Mouse (Mus musculus): ENCODE results near the gene Olfr1366. TPM values are rescaled to one million over a fixed set of nuclear protein-coding genes. Genes with fewer than 3 reads are reported as not detected.
"Not testable (repeated sequence)": the region's sequence is repeated elsewhere in the genome, so short reads cannot be mapped to it uniquely, and the experiment has no call there.

Olfr1366 gene
- polyA plus RNA-seq, 1 experiment from 2014 or later = 0.15 TPM

DNA sequence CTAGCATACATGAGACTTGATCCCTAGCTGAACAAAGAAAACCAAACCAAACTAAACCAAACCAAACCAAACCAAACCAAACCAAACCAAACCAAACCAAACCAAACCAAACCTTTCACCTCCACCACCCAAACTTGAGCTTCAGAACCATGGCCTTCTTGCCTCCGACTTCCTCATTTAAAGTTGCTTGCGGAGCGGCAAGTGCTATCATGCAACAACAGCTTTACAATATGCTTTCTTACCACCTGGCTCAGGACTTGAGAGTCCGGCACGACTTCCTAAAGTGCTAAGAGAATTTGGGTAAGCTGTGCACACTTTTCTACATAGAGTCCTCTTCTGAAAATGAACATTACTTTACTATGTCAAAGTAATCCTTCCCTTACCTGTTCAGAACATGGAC, 40.3 kb downstream of the Olfr1366 start:
- Histone ChIP-seq H3K27ac (ENCODE audit: low read length) (no peak overlapping the region), H3K4me2 (ENCODE audit: low read length) (no peak overlapping the region), H3K9ac (ENCODE audit: low read depth, low read length) (no peak overlapping the region), H3K4me1 (ENCODE audit: control insufficient read depth, insufficient read depth, low read length) (peaks cover 5% of the 10 kb centered on the region), H3K9me3 (replicated peaks; ENCODE audit: control insufficient read depth, low read length, poor library complexity, severe bottlenecking) (no peaks in the 10 kb centered on the region), H3K27me3 (ENCODE audit: control insufficient read depth, insufficient read depth, low read depth, low read length) (no peaks in the 10 kb centered on the region; the same call in 1 of the 2 replicates), H3K4me3 (ENCODE audit: low read depth, low read length) (no peak overlapping the region), H3K36me3 (ENCODE audit: control insufficient read depth, insufficient read depth, low read length) (no peaks in the 10 kb centered on the region)
- WGBS = 89% methylated on average over 5 of the region's 5 CpGs
- ATAC-seq = no peak

DNA sequence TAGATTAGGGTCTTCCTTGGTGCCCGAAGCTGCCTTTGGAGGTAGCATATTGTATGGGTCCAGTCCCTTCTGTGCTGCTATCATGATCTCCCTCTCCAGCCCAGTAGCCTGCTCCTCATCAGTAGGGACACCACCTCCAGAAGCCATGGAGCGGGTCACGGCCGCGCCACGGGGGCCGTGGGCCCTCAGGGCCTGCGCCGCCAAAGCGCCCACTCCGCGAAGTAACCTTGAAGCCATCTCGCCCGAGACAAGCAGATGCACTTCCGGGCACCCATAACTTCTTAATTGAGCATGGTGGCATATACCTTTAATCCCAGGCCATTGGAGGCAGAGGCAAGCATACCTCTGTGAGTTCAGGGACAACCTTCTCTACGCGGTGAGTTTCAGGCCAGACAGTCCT, 41.4 kb downstream of the Olfr1366 start, which contains the start of gene Gm11273:
Gm11273 (minus strand) TSS at position 237 of the 400 bp plus-strand sequence.
- not testable (repeated sequence) for H3K9me3 ChIP-seq (replicated peaks; ENCODE audit: control insufficient read depth, low read length, poor library complexity, severe bottlenecking); ATAC-seq
- 93% methylated on average over 17 of the region's 17 CpGs for WGBS

DNA sequence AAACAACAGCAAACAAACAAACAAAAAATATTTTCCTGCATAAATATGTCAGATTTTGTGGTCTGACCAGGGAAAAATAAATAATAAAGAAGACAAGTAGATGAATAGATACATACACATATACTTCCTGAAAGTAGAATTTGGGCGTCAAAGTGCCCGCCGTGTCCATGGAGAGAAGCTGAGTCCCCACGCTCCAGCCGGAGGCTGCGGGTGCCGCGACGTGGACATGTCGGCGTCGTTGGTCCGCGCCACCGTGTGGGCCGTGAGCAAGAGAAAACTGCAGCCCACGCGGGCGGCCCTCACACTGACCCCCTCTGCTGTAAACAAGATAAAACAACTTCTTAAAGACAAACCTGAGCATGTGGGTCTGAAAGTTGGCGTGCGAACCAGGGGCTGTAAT, 47.5 kb downstream of the Olfr1366 start, which contains the start of gene AK157302:
AK157302 (plus strand) TSS at position 144 of the 400 bp plus-strand sequence.
- 97% methylated on average over 18 of the region's 21 CpGs for WGBS
- Histone ChIP-seq H3K9me3 (replicated peaks; ENCODE audit: control insufficient read depth, low read length, poor library complexity, severe bottlenecking) (no peaks in the 10 kb centered on the region), H3K4me2 (ENCODE audit: low read length) (no peak within 1 kb of the TSS), H3K36me3 (ENCODE audit: control insufficient read depth, insufficient read depth, low read length) (no peaks in the 10 kb centered on the region), H3K4me3 (ENCODE audit: low read depth, low read length) (no peak within 1 kb of the TSS), H3K9ac (ENCODE audit: low read depth, low read length) (no peak within 1 kb of the TSS), H3K27me3 (ENCODE audit: control insufficient read depth, insufficient read depth, low read depth, low read length) (no peaks in the 10 kb centered on the region), H3K4me1 (ENCODE audit: control insufficient read depth, insufficient read depth, low read length) (no peaks in the 10 kb centered on the region), H3K27ac (ENCODE audit: low read length) (no peak within 1 kb of the TSS)
- no peak for ATAC-seq

More for the DNA sequence above, 41.4 kb downstream of the Olfr1366 start, which contains the start of gene Gm11273:
- H3K27me3 ChIP-seq (ENCODE audit: control insufficient read depth, insufficient read depth, low read depth, low read length); H3K4me2 ChIP-seq (ENCODE audit: low read length); H3K4me1 ChIP-seq (ENCODE audit: control insufficient read depth, insufficient read depth, low read length); H3K9ac ChIP-seq (ENCODE audit: low read depth, low read length); H3K36me3 ChIP-seq (ENCODE audit: control insufficient read depth, insufficient read depth, low read length); H3K4me3 ChIP-seq (ENCODE audit: low read depth, low read length); H3K27ac ChIP-seq (ENCODE audit: low read length): not testable (repeated sequence)

DNA sequence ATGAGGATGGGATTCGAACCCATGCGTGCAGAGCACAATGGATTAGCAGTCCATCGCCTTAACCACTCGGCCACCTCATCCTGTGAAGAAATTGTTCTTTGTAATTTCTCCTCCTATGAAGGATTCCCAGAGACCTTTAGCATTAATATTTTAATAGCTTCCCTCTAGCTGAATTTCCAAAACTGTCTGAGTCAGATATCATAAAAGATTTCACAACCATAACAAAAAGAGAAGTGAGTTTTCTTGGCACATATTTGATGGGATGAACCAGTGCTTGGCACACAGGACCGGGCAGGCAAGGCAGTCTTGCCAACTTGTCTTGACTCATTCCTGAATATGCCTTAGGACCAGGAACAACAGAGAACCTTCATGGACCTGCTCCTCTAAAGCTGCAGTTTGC, 49.8 kb downstream of the Olfr1366 start:
- 93% methylated on average over 5 of the region's 5 CpGs for WGBS
- Histone ChIP-seq H3K4me3 (ENCODE audit: low read depth, low read length) (no peak overlapping the region), H3K9ac (ENCODE audit: low read depth, low read length) (no peak overlapping the region), H3K4me2 (ENCODE audit: low read length) (no peak overlapping the region), H3K27ac (ENCODE audit: low read length) (no peak overlapping the region), H3K36me3 (ENCODE audit: control insufficient read depth, insufficient read depth, low read length) (0 out of 2 replicates have a peak, but pooled peaks cover 2% of the 10 kb centered on the region), H3K9me3 (replicated peaks; ENCODE audit: control insufficient read depth, low read length, poor library complexity, severe bottlenecking) (no peaks in the 10 kb centered on the region), H3K27me3 (ENCODE audit: control insufficient read depth, insufficient read depth, low read depth, low read length) (no peaks in the 10 kb centered on the region), H3K4me1 (ENCODE audit: control insufficient read depth, insufficient read depth, low read length) (no peaks in the 10 kb centered on the region)
- ATAC-seq = no peak

DNA sequence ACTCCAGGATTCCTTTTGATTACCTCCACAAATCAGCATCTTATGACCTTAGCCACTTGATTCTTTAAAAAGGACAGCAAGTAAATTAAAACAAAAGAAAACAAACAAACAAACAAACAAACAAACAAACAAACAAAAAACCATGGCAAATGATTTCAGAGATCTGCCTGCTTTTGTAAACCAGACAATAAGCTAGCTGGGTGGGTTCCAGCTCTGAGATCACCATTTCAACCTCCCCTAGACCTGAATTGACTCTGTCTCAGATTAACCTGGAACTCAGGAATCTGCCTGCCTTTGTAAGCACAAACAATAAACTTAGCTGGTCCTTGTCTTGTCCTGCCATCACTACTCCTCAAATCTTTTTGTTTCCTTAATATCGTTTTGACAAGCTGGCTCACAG, 55.7 kb downstream of the Olfr1366 start:
- Histone ChIP-seq H3K36me3 (ENCODE audit: control insufficient read depth, insufficient read depth, low read length) (peaks cover 29% of the 10 kb centered on the region), H3K9ac (ENCODE audit: low read depth, low read length) (no peak overlapping the region), H3K27me3 (ENCODE audit: control insufficient read depth, insufficient read depth, low read depth, low read length) (no peaks in the 10 kb centered on the region), H3K4me1 (ENCODE audit: control insufficient read depth, insufficient read depth, low read length) (no peaks in the 10 kb centered on the region), H3K9me3 (replicated peaks; ENCODE audit: control insufficient read depth, low read length, poor library complexity, severe bottlenecking) (peaks cover 2% of the 10 kb centered on the region; the same call in 1 of the 2 replicates), H3K4me2 (ENCODE audit: low read length) (no peak overlapping the region), H3K27ac (ENCODE audit: low read length) (no peak overlapping the region), H3K4me3 (ENCODE audit: low read depth, low read length) (no peak overlapping the region)
- ATAC-seq = no peak
- WGBS = 93% methylated on average over 1 of the region's 1 CpGs

Other genes with a start within 250 kb of the Olfr1366 start
- gene Gpx6, start 230.7 kb downstream of the Olfr1366 start, polyA plus RNA-seq (2015; fragmentation: Nextera tagmentation; extraction: Ambion mirVana) = 0.54 TPM in 1 of 2 replicates, not detected in the other
- gene Olfr1367, start 195.9 kb downstream of the Olfr1366 start, polyA plus RNA-seq (2015; fragmentation: Nextera tagmentation; extraction: Ambion mirVana) = not detected in 2 replicates
- 11.5 and 13.5 TPM in 2 replicates for gene Zscan12, start 180.0 kb downstream of the Olfr1366 start, polyA plus RNA-seq (2015; fragmentation: Nextera tagmentation; extraction: Ambion mirVana)
- 64.5 and 73.5 TPM in 2 replicates for gene Zkscan3, start 140.1 kb downstream of the Olfr1366 start, polyA plus RNA-seq (2015; fragmentation: Nextera tagmentation; extraction: Ambion mirVana)
- 4.6 and 4.8 TPM in 2 replicates for gene Pgbd1, start 101.8 kb downstream of the Olfr1366 start, polyA plus RNA-seq (2015; fragmentation: Nextera tagmentation; extraction: Ambion mirVana)
- gene Zscan26, start 89.1 kb downstream of the Olfr1366 start, polyA plus RNA-seq (2015; fragmentation: Nextera tagmentation; extraction: Ambion mirVana) = 21.5 and 23.4 TPM in 2 replicates
- 3.8 and 4.5 TPM in 2 replicates for gene Nkapl, start 74.3 kb downstream of the Olfr1366 start, polyA plus RNA-seq (2015; fragmentation: Nextera tagmentation; extraction: Ambion mirVana)
- 12.0 and 13.2 TPM in 2 replicates for gene Zkscan4, start 63.9 kb downstream of the Olfr1366 start, polyA plus RNA-seq (2015; fragmentation: Nextera tagmentation; extraction: Ambion mirVana)
- gene Gm10065, start 63.4 kb downstream of the Olfr1366 start, polyA plus RNA-seq (2015; fragmentation: Nextera tagmentation; extraction: Ambion mirVana) = not detected in 2 replicates
- gene AK157302, start 47.6 kb downstream of the Olfr1366 start, polyA plus RNA-seq (2015; fragmentation: Nextera tagmentation; extraction: Ambion mirVana) = 0.43 and 0.56 TPM in 2 replicates
- 4.3 and 7.3 TPM in 2 replicates for gene Gm11273, start 41.4 kb downstream of the Olfr1366 start, polyA plus RNA-seq (2015; fragmentation: Nextera tagmentation; extraction: Ambion mirVana)
- gene Zkscan8, start 11.7 kb downstream of the Olfr1366 start, polyA plus RNA-seq (2015; fragmentation: Nextera tagmentation; extraction: Ambion mirVana) = 4.1 and 4.3 TPM in 2 replicates
- not detected in 2 replicates for gene Olfr1535, start 17.1 kb upstream of the Olfr1366 start, polyA plus RNA-seq (2015; fragmentation: Nextera tagmentation; extraction: Ambion mirVana)
- not detected in 2 replicates for gene Olfr1364, start 39.0 kb upstream of the Olfr1366 start, polyA plus RNA-seq (2015; fragmentation: Nextera tagmentation; extraction: Ambion mirVana)
- not detected in 2 replicates for gene Olfr1362, start 71.2 kb upstream of the Olfr1366 start, polyA plus RNA-seq (2015; fragmentation: Nextera tagmentation; extraction: Ambion mirVana)
- 0.07 TPM in 1 of 2 replicates, not detected in the other for gene Olfr11, start 99.7 kb upstream of the Olfr1366 start, polyA plus RNA-seq (2015; fragmentation: Nextera tagmentation; extraction: Ambion mirVana)
- gene Olfr1361, start 120.6 kb upstream of the Olfr1366 start, polyA plus RNA-seq (2015; fragmentation: Nextera tagmentation; extraction: Ambion mirVana) = not detected in 2 replicates
- gene Olfr1360, start 134.6 kb upstream of the Olfr1366 start, polyA plus RNA-seq (2015; fragmentation: Nextera tagmentation; extraction: Ambion mirVana) = not detected in 2 replicates
- not detected in 2 replicates for gene Olfr1359, start 155.3 kb upstream of the Olfr1366 start, polyA plus RNA-seq (2015; fragmentation: Nextera tagmentation; extraction: Ambion mirVana)
- gene Hist1h2bl, start 173.3 kb upstream of the Olfr1366 start, polyA plus RNA-seq (2015; fragmentation: Nextera tagmentation; extraction: Ambion mirVana) = not detected in 2 replicates
- 3.5 and 9.7 TPM in 2 replicates for gene Hist1h2ai, start 173.6 kb upstream of the Olfr1366 start, polyA plus RNA-seq (2015; fragmentation: Nextera tagmentation; extraction: Ambion mirVana)
- gene Hist1h3h, start 174.9 kb upstream of the Olfr1366 start, polyA plus RNA-seq (2015; fragmentation: Nextera tagmentation; extraction: Ambion mirVana) = 3.4 TPM in 1 of 2 replicates, not detected in the other
- 1.2 and 1.4 TPM in 2 replicates for gene Hist1h2bm, start 179.2 kb upstream of the Olfr1366 start, polyA plus RNA-seq (2015; fragmentation: Nextera tagmentation; extraction: Ambion mirVana)
- 0.40 and 0.80 TPM in 2 replicates for gene Hist1h4j, start 192.3 kb upstream of the Olfr1366 start, polyA plus RNA-seq (2015; fragmentation: Nextera tagmentation; extraction: Ambion mirVana)
- gene Hist1h4k, start 207.7 kb upstream of the Olfr1366 start, polyA plus RNA-seq (2015; fragmentation: Nextera tagmentation; extraction: Ambion mirVana) = 2.7 TPM in 1 of 2 replicates, not detected in the other
- gene Hist1h2ak, start 211.0 kb upstream of the Olfr1366 start, polyA plus RNA-seq (2015; fragmentation: Nextera tagmentation; extraction: Ambion mirVana) = 4.9 and 5.7 TPM in 2 replicates
- gene Hist1h2bn, start 211.3 kb upstream of the Olfr1366 start, polyA plus RNA-seq (2015; fragmentation: Nextera tagmentation; extraction: Ambion mirVana) = 1.1 TPM in 1 of 2 replicates, not detected in the other
- gene Hist1h1b, start 237.8 kb upstream of the Olfr1366 start, polyA plus RNA-seq (2015; fragmentation: Nextera tagmentation; extraction: Ambion mirVana) = 0.69 and 2.4 TPM in 2 replicates
- 13.1 and 17.6 TPM in 2 replicates for gene Hist1h3i, start 240.6 kb upstream of the Olfr1366 start, polyA plus RNA-seq (2015; fragmentation: Nextera tagmentation; extraction: Ambion mirVana)
- gene Hist1h2an, start 244.4 kb upstream of the Olfr1366 start, polyA plus RNA-seq (2015; fragmentation: Nextera tagmentation; extraction: Ambion mirVana) = not detected in 2 replicates
- 0.72 TPM in 1 of 2 replicates, not detected in the other for gene Hist1h2bp, start 244.7 kb upstream of the Olfr1366 start, polyA plus RNA-seq (2015; fragmentation: Nextera tagmentation; extraction: Ambion mirVana)